Mouse (Mus musculus) bone marrow, adult 2 months (tissue): ENCODE measurements at regions not wholly inside any gene's neighbourhood (a gene's known extent, or its start where the extent isn't known, plus 50 kb on each side); places are given as distances from the start of the nearest gene placed in this dataset.

Experiments
- CTCF ChIP-seq: fragments of 200-500 bp; IDR thresholded peaks from 2 replicates; pipeline ENCODE4 v1.5.1; 2011; ENCODE audit warnings: low read length, control low read depth; ENCODE audit not compliant: control insufficient read depth, insufficient read depth
- POLR2A ChIP-seq: fragments of 200-500 bp; IDR thresholded peaks from 2 replicates; pipeline ENCODE4 v1.6.1; 2011; ENCODE audit warnings: low read depth, mild to moderate bottlenecking, control low read depth, low read length, borderline replicate concordance; ENCODE audit not compliant: control insufficient read depth

GRCm38 (mm10) chr1:137831284-137831683 is 344.2 kb downstream of the Ptprc start:
- no peak for TF ChIP-seq CTCF
- no peak for TF ChIP-seq POLR2A
